ENCODE assay signal across 9 mouse cellular contexts in genomic region chr14:27123543-27123942, GRCm38 (mm10). TPM values are rescaled to one million over a fixed set of nuclear protein-coding genes. Genes with fewer than 3 reads are reported as not detected.
A peak's percentile ranks its signal among the peaks of the same experiment; 100 is the strongest.
DNase-seq lines count a peak whose midpoint lies in the region; ATAC-seq and TF ChIP-seq lines count a peak whose summit lies in the region.
"Had no signal": no experiment of that assay in that cellular context is flagged by ENCODE, and none has a peak within 500 bp of the region (broad histone marks: within the 10 kb centered on the region; RNA-seq: fewer than 3 reads in every experiment).

No protein-coding gene starts in this region.

- no peak for ATAC-seq in limb, embryonic 12.5 days (ENCODE audit: insufficient number of reproducible peaks, insufficient read depth, low FRiP score, low TSS enrichment, low read depth)
- ATAC-seq in Patski, result peak; percentile 73
- 0 out of 2 replicates have a peak, but pooled peaks have one; percentile 18 for ATAC-seq in megakaryocyte, adult 5-6 weeks (ENCODE audit: poor library complexity, severe bottlenecking)
- ATAC-seq: midbrain, embryonic 15.5 days had no signal

- no peak overlapping the region for H3K9ac ChIP-seq in limb, embryonic 12.5 days (replicated peaks)
- H3K9ac ChIP-seq: midbrain, embryonic 15.5 days had no signal

- in situ Hi-C loops in Patski (cut with MboI; ENCODE audit: low pct_unique_long_range_greater_than_20kb), result loop anchor here (5.0 kb wide), 1 partner anchor 49 kb away; no protein-coding TSS in a partner anchor

- POLR2A ChIA-PET in Patski (lab: Charles Lee), result interaction anchor here (0.6 kb wide), 1 partner anchor 459 kb away, joined by 5 read pairs; no protein-coding TSS in a partner anchor

- H3K4me3 ChIP-seq in limb, embryonic 12.5 days (replicated peaks), result no peak overlapping the region
- H3K4me3 ChIP-seq in limb, embryonic 10.5 days, result no peak overlapping the region
- H3K4me3 ChIP-seq: midbrain, embryonic 15.5 days had no signal

- H3K27me3 ChIP-seq in limb, embryonic 12.5 days, result peaks cover 3% of the 10 kb centered on the region; the same call in 1 of the 2 replicates
- 0 out of 2 replicates have a peak, but pooled peaks cover 6% of the 10 kb centered on the region for H3K27me3 ChIP-seq in limb, embryonic 10.5 days (ENCODE audit: low read depth, poor library complexity, severe bottlenecking)
- H3K27me3 ChIP-seq in Patski, result no peaks in the 10 kb centered on the region
- H3K27me3 ChIP-seq: midbrain, embryonic 15.5 days had no signal

- WGBS in limb, embryonic 12.5 days, result 60% methylated on average over 8 of the region's 8 CpGs
- 76% methylated on average over 8 of the region's 8 CpGs for WGBS in limb, embryonic 10.5 days

- no peak overlapping the region for H3K4me2 ChIP-seq in limb, embryonic 12.5 days
- H3K4me2 ChIP-seq: midbrain, embryonic 15.5 days had no signal

- TF ChIP-seq CTCF in Patski (IDR thresholded peaks at IDR 0.05), result no peak

- H3K27ac ChIP-seq in limb, embryonic 12.5 days, result 0 out of 2 replicates have a peak overlapping the region, but pooled peaks have one; percentile 23
- no peak overlapping the region for H3K27ac ChIP-seq in limb, embryonic 10.5 days
- H3K27ac ChIP-seq: midbrain, embryonic 15.5 days had no signal

- CTCF ChIA-PET in Patski (lab: Charles Lee), result interaction anchor here (0.8 to 1.8 kb wide), 6 partner anchors 13 to 261 kb away, joined by 3 to 4 read pairs (median 3); no protein-coding TSS in a partner anchor

- H3K36me3 ChIP-seq in limb, embryonic 12.5 days, result no peaks in the 10 kb centered on the region
- no peaks in the 10 kb centered on the region for H3K36me3 ChIP-seq in limb, embryonic 10.5 days
- H3K36me3 ChIP-seq: midbrain, embryonic 15.5 days had no signal

- H3K4me1 ChIP-seq in limb, embryonic 12.5 days (replicated peaks), result peaks cover 3% of the 10 kb centered on the region
- peaks cover 9% of the 10 kb centered on the region; the same call in 1 of the 2 replicates for H3K4me1 ChIP-seq in limb, embryonic 10.5 days
- H3K4me1 ChIP-seq: midbrain, embryonic 15.5 days had no signal

- H3K9me3 ChIP-seq in limb, embryonic 12.5 days, result peaks cover 4% of the 10 kb centered on the region; the same call in 1 of the 2 replicates
- H3K9me3 ChIP-seq in limb, embryonic 10.5 days (replicated peaks), result no peaks in the 10 kb centered on the region
- H3K9me3 ChIP-seq: midbrain, embryonic 15.5 days had no signal

- DNase-seq in limb, embryonic 10.5 days (ENCODE audit: low spot score), result no peak
- DNase-seq in Patski (ENCODE audit: low read depth, low spot score), result peak; percentile 65
- DNase-seq in heart, adult 9 months (ENCODE audit: low spot score in 2 of 2), result peak; percentile 68 to 78
- DNase-seq in cerebellum, adult 9-11 months, result no peak
- no peak for DNase-seq in right cerebral cortex, postnatal 4 days
- no peak for DNase-seq in spleen, postnatal 14 days (ENCODE audit: low spot score in 2 of 2)

RNA-seq across cellular contexts. Expression of gene Arhgef3, which starts 8.8 kb away (rescaled TPM):
- polyA plus RNA-seq in limb, embryonic 12.5 days (2016; fragmentation: Nextera tagmentation; extraction: Ambion mirVana), result 26.6 and 27.4 TPM in 2 replicates
- polyA plus RNA-seq in limb, embryonic 10.5 days (2016; fragmentation: Nextera tagmentation; extraction: Ambion mirVana), result 4.4 and 8.4 TPM in 2 replicates
- polyA plus RNA-seq in Patski (2021), result 3.4 TPM
- 40.5 and 46.9 TPM in 2 replicates for total RNA-seq in megakaryocyte, adult 5-6 weeks (2015)
- 58.8 and 60.6 TPM in 2 replicates for total RNA-seq in megakaryocyte, adult 5-6 weeks (2017)

Comparison
In these comparisons a context has a peak if more than half of its experiments do, and no peak if none do; other contexts are left out.
1. DNase-seq: peak in Patski (single experiment) and heart, adult 9 months (2 of 2); none in limb, embryonic 10.5 days (single experiment), cerebellum, adult 9-11 months (single experiment), right cerebral cortex, postnatal 4 days (single experiment) and spleen, postnatal 14 days (0 of 2).